Comparison of ENCODE assay signal across 13 mouse cellular contexts in the genomic region with DNA sequence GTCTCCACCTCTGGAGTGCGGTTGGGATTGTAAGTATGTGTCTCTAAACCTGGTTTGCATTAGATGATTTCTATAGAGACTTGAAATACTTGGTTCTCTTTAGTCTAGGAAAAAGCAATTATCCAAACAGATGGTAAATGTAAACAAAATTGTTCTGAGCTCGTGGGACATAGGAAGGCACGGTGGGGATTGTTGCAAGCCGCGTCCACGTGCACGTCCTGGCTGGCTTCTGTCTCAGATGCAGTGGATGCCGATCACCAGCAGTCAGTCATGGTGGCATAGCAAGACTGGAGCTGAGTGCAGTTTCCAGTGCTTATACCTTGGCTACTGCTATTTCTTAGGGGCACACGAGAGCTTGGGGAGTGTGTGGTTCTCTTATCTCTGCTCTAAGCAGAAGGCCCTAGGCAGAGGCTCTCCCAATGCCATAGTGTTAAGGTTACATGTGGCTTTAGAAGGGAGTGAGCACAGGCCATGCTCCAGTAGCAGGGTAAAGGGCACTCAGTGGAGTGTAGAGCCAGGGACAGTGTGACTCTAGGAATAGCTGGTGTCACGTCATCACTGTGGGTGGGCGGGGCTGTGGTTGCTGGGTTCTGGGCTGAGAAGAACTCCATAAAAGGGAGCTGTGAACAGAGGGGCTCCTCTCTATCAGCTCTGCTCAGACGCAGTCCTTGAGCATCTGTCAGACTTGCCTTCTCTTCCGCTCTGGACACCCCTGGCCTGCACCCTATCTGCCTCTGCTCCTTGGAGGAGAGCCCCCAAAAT. TPM values are rescaled to one million over a fixed set of nuclear protein-coding genes. Genes with fewer than 3 reads are reported as not detected.
DNase-seq lines count a peak whose midpoint lies in the region; ATAC-seq and TF ChIP-seq lines count a peak whose summit lies in the region.
"Had no signal": no experiment of that assay in that cellular context is flagged by ENCODE, and none has a peak within 500 bp of the region (broad histone marks: within the 10 kb centered on the region; RNA-seq: fewer than 3 reads in every experiment).

No protein-coding gene starts in this region.

- TF ChIP-seq EP300 in heart, adult 2 months (IDR thresholded peaks at IDR 0.05; ENCODE audit: insufficient read depth, low read depth, low read length) = 0 out of 2 replicates have a peak, but pooled peaks have one; percentile 27

- no peak overlapping the region for H3K4me3 ChIP-seq in kidney, embryonic 16.5 days (ENCODE audit: low read length)
- H3K4me3 ChIP-seq in heart, adult 2 months = no peak overlapping the region
- H3K4me3 ChIP-seq in intestine, embryonic 16.5 days (ENCODE audit: low read length) = no peak overlapping the region
- H3K4me3 ChIP-seq: embryonic facial prominence, embryonic 15.5 days; hindbrain, embryonic 10.5 days; left cerebral cortex, adult 2 months had no signal

- no peak overlapping the region for H3K9ac ChIP-seq in kidney, embryonic 16.5 days (replicated peaks; ENCODE audit: low read length)
- H3K9ac ChIP-seq in heart, adult 2 months (ENCODE audit: low read depth, low read length) = no peak overlapping the region
- no peak overlapping the region for H3K9ac ChIP-seq in intestine, embryonic 16.5 days (ENCODE audit: low read depth, low read length)
- H3K9ac ChIP-seq: embryonic facial prominence, embryonic 15.5 days had no signal

- TF ChIP-seq CTCF in heart, adult 2 months (IDR thresholded peaks at IDR 0.05) = no peak

- no peaks in the 10 kb centered on the region for H3K79me2 ChIP-seq in heart, adult 2 months (replicated peaks; ENCODE audit: control insufficient read depth, insufficient read depth, low read length)

- WGBS in kidney, embryonic 16.5 days = 73% methylated on average over 13 of the region's 13 CpGs
- WGBS in heart, adult 2 months = 66% methylated on average over 13 of the region's 13 CpGs
- 60% methylated on average over 13 of the region's 13 CpGs for WGBS in intestine, embryonic 16.5 days

- H3K27ac ChIP-seq in kidney, embryonic 16.5 days (ENCODE audit: low read length) = no peak overlapping the region
- H3K27ac ChIP-seq in heart, adult 2 months = peak overlapping the region; percentile 61
- H3K27ac ChIP-seq in intestine, embryonic 16.5 days (ENCODE audit: low read length) = no peak overlapping the region
- H3K27ac ChIP-seq: embryonic facial prominence, embryonic 15.5 days; hindbrain, embryonic 10.5 days; left cerebral cortex, adult 2 months had no signal

- DNase-seq in kidney, adult 18-20 months = no peak
- peak; percentile 51 to 57 for DNase-seq in heart, adult 2 months
- DNase-seq in lung, postnatal 4 days = peak; percentile 36 to 39
- DNase-seq in gastrocnemius, postnatal 36 days = no peak
- DNase-seq: cerebellum, postnatal 10 days; thymus, adult 2 months had no signal

- H3K4me1 ChIP-seq in kidney, embryonic 16.5 days (ENCODE audit: insufficient read depth, low read length) = no peaks in the 10 kb centered on the region
- peaks cover 10% of the 10 kb centered on the region; the same call in 1 of the 2 replicates for H3K4me1 ChIP-seq in heart, adult 2 months (ENCODE audit: control insufficient read depth, insufficient read depth, low read length)
- no peaks in the 10 kb centered on the region for H3K4me1 ChIP-seq in intestine, embryonic 16.5 days (ENCODE audit: control insufficient read depth, insufficient read depth, low read length)
- H3K4me1 ChIP-seq: embryonic facial prominence, embryonic 15.5 days; hindbrain, embryonic 10.5 days had no signal

- peak; percentile 85 for ATAC-seq in kidney, embryonic 16.5 days (ENCODE audit: low FRiP score, low TSS enrichment)
- peak; percentile 69 for ATAC-seq in intestine, embryonic 16.5 days
- no peak for ATAC-seq in granulocyte monocyte progenitor cell, adult 5-6 weeks (replicated peaks; ENCODE audit: poor library complexity, severe bottlenecking)

- no peaks in the 10 kb centered on the region for H3K9me3 ChIP-seq in kidney, embryonic 16.5 days (ENCODE audit: low read length)
- no peaks in the 10 kb centered on the region for H3K9me3 ChIP-seq in intestine, embryonic 16.5 days (ENCODE audit: control insufficient read depth, low read length)
- H3K9me3 ChIP-seq: embryonic facial prominence, embryonic 15.5 days; hindbrain, embryonic 10.5 days had no signal

- H3K4me2 ChIP-seq in kidney, embryonic 16.5 days (replicated peaks; ENCODE audit: low read depth, low read length) = no peak overlapping the region
- H3K4me2 ChIP-seq in intestine, embryonic 16.5 days (ENCODE audit: low read depth, low read length) = no peak overlapping the region
- H3K4me2 ChIP-seq: embryonic facial prominence, embryonic 15.5 days had no signal

- no peaks in the 10 kb centered on the region for H3K27me3 ChIP-seq in kidney, embryonic 16.5 days (ENCODE audit: insufficient read depth, low read length)
- no peaks in the 10 kb centered on the region for H3K27me3 ChIP-seq in heart, adult 2 months (ENCODE audit: control insufficient read depth, insufficient read depth, low read length)
- H3K27me3 ChIP-seq in intestine, embryonic 16.5 days (replicated peaks; ENCODE audit: control insufficient read depth, insufficient read depth, low read length) = no peaks in the 10 kb centered on the region
- H3K27me3 ChIP-seq: embryonic facial prominence, embryonic 15.5 days had no signal

- intact Hi-C loops in heart, adult 2 months (cut with DNase I) = no loop called here
- intact Hi-C loops in gastrocnemius, postnatal 36 days (cut with DNase I) = no loop called here

- no peaks in the 10 kb centered on the region for H3K36me3 ChIP-seq in kidney, embryonic 16.5 days (ENCODE audit: insufficient read depth, low read length)
- no peaks in the 10 kb centered on the region; the same call in 1 of the 2 replicates for H3K36me3 ChIP-seq in heart, adult 2 months (ENCODE audit: control insufficient read depth, insufficient read depth, low read length)
- no peaks in the 10 kb centered on the region for H3K36me3 ChIP-seq in intestine, embryonic 16.5 days (ENCODE audit: control insufficient read depth, insufficient read depth, low read length)
- H3K36me3 ChIP-seq: embryonic facial prominence, embryonic 15.5 days; hindbrain, embryonic 10.5 days had no signal

- TF ChIP-seq POLR2A in heart, adult 2 months (IDR thresholded peaks at IDR 0.05; ENCODE audit: insufficient read depth, low read depth, low read length) = no peak

RNA-seq across cellular contexts. Expression of gene Kcnj5, which starts 8.6 kb away (rescaled TPM):
- polyA plus RNA-seq in kidney, embryonic 16.5 days (2015; fragmentation: Nextera tagmentation; extraction: Ambion mirVana) = 2.2 and 2.6 TPM in 2 replicates
- total RNA-seq in heart, adult 2 months (2021) = 10 to 100 TPM; 47.2 to 52.4 TPM
- polyA plus RNA-seq in heart, adult 2 months (2012; rRNA removed) = 32.3 and 65.7 TPM in 2 replicates
- 0.09 and 0.15 TPM in 2 replicates for polyA plus RNA-seq in intestine, embryonic 16.5 days (2015; fragmentation: Nextera tagmentation; extraction: Ambion mirVana)
- not detected in 2 replicates for total RNA-seq in granulocyte monocyte progenitor cell, adult 5-6 weeks (2014; fragmentation: Nextera tagmentation)
- 0.15 and 0.26 TPM in 2 replicates for total RNA-seq in granulocyte monocyte progenitor cell, adult 5-6 weeks (2017)
- total RNA-seq in gastrocnemius, postnatal 36 days (2021) = not detected

RNA-seq across cellular contexts. Expression of gene Kcnj1, which starts 36.7 kb away (rescaled TPM):
- 18.8 and 19.2 TPM in 2 replicates for polyA plus RNA-seq in kidney, embryonic 16.5 days (2015; fragmentation: Nextera tagmentation; extraction: Ambion mirVana)
- not detected for total RNA-seq in heart, adult 2 months (2021)
- not detected in 2 replicates for polyA plus RNA-seq in heart, adult 2 months (2012; rRNA removed)
- not detected in 2 replicates for polyA plus RNA-seq in intestine, embryonic 16.5 days (2015; fragmentation: Nextera tagmentation; extraction: Ambion mirVana)
- total RNA-seq in granulocyte monocyte progenitor cell, adult 5-6 weeks (2014; fragmentation: Nextera tagmentation) = not detected in 2 replicates
- total RNA-seq in granulocyte monocyte progenitor cell, adult 5-6 weeks (2017) = not detected in 2 replicates
- total RNA-seq in gastrocnemius, postnatal 36 days (2021) = not detected
- total RNA-seq: left cerebral cortex, adult 2 months had no signal
- polyA plus RNA-seq: hindbrain, embryonic 10.5 days; neural tube, embryonic 11.5 days had no signal

Comparison
In these comparisons a context has a peak if more than half of its experiments do, and no peak if none do; other contexts are left out.
1. DNase-seq: peak in heart, adult 2 months (2 of 2) and lung, postnatal 4 days (2 of 2); none in kidney, adult 18-20 months (single experiment) and gastrocnemius, postnatal 36 days (0 of 2).
2. RNA of gene Kcnj5, which starts 8.6 kb away (total RNA-seq): 47.2 to 52.4 TPM in heart, adult 2 months; 0.15 to 0.26 TPM in granulocyte monocyte progenitor cell, adult 5-6 weeks and not detected in gastrocnemius, postnatal 36 days; every median in the first group is over 10 times any median in the second.